Mouse (Mus musculus) cortical plate, adult 2 months (tissue): Measurements from ENCODE around the gene Ctsw.

ENCODE experiments used
- CTCF ChIP-seq: fragments of 200-500 bp; IDR thresholded peaks from 2 replicates; pipeline ENCODE4 v1.5.1; 2011; ENCODE audit warnings: mild to moderate bottlenecking, control low read depth, low read length; ENCODE audit not compliant: insufficient read depth; ENCODE audit errors: extremely low read depth
- POLR2A ChIP-seq: fragments of 200-500 bp; IDR thresholded peaks from 2 replicates; pipeline ENCODE4 v1.6.1; 2011; ENCODE audit warnings: mild to moderate bottlenecking, low read length, control low read depth; ENCODE audit not compliant: insufficient read depth; ENCODE audit errors: extremely low read depth

DNA sequence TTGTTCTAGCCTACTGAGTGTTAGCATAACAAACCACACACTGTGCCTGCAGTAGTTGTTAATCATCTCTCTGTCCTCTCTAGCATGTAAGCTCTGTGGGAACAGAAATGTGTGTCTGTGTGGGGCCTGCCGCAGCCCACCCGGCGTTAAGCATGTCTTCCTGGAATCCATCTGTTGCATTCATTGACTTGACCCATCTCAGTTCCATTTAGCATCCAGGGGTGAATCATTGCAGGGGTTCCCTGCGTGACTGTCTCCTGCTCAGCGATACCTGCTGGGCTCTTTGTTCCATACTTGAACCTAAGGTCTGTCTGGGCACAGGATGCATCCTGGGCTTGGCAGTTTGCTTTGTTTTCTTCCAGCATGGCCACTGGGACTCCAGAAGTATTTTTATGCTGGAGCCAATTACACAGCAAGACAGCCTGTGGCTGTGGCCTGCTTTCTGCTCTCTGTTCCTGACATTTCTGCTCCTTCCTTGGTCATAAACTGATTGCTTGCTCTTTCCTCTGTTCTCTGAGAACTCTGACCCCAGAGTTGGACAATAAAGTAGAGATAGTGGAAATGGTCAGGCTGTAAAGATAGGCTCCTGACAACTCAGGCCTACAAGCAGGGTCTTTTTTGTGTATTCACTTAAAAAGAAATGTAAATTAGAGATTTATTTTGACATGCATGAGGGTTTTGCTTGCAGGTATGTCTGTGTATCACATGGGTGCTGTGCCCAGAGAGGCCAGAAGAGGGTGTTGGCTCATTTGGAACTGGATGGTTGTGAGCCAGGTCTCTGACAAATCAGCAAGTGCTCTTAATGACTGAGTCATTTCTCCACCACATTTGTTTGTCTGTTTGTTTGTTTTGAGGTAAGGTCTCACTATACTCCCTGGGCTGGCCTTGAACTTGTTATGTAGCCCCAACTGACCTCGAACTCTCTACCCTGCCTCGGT lies 47.8 kb upstream of the Ctsw start:
- TF ChIP-seq CTCF = no peak
- no peak for TF ChIP-seq POLR2A
